Mouse (Mus musculus): ENCODE results near the gene Nr2f2. TPM values are rescaled to one million over a fixed set of nuclear protein-coding genes. Genes with fewer than 3 reads are reported as not detected.

Gene Nr2f2
- polyA plus RNA-seq, 1 experiment, result 54.4 TPM

DNA sequence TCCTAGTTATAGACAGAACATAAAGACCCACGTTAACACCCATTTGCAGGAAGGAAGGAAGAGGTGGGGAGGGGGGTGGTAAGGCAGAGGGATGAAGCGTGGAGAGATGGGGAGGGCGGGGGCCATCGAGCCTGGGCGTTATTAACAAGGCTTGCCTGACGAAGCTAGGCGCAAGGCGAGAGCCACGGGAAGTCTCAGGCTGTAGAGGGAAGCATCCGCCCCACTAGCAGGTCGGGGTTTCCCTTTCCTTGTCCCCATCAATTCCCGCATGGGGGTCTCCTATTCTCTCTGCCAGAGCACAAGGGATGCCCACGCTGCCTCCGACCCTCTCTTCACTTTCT, 18.9 kb downstream of the Nr2f2 start:
- Histone ChIP-seq H3K4me1 (ENCODE audit: control insufficient read depth, insufficient read depth, low read length) (peaks cover 7% of the 10 kb centered on the region), H3K27ac (ENCODE audit: insufficient read depth, low read length) (no peak overlapping the region), H3K4me3 (ENCODE audit: insufficient read depth, low read length) (no peak overlapping the region)

DNA sequence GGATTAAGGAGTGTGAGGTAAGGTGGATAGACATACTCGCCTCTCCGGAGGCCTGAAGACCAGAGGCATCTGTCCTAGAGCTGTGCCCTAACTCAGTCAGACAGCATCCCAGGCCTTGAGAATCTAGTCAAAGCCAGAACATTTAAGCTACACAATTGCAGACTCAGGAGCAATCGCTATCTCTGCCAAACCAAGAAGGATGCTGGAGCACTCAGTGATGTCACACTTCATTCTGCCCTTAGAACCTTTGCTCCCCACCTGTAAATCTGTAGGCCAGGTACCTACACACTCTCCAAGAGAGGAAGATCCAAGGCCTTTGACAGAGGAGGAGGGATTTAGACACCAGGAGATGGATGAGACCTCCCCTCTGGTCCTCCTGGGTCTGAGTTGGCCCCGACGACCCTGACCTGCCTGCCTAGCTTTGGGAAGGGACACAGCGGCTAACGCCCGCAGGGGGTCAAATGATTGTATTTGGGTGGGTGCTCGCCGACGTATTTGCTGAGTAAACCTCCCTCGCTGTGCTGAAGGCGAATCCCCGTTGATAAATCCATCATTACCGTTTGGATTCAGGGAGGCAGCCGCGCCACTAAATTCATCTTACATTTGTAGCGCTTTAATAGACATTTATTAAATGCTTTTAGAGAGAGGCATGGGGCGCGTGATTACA, 19.5 kb downstream of the Nr2f2 start:
- peaks cover 7% of the 10 kb centered on the region for H3K4me1 ChIP-seq (ENCODE audit: control insufficient read depth, insufficient read depth, low read length)
- H3K27ac ChIP-seq (ENCODE audit: insufficient read depth, low read length), result no peak overlapping the region
- no peak for TF ChIP-seq POLR2A (IDR thresholded peaks at IDR 0.05; ENCODE audit: low read depth, low read length)
- no peak for TF ChIP-seq CTCF (IDR thresholded peaks at IDR 0.05; ENCODE audit: borderline replicate concordance, insufficient read depth, low read length)
- no peak overlapping the region for H3K4me3 ChIP-seq (ENCODE audit: insufficient read depth, low read length)

More for the DNA sequence above, 18.9 kb downstream of the Nr2f2 start:
- no peak for TF ChIP-seq POLR2A (IDR thresholded peaks at IDR 0.05; ENCODE audit: low read depth, low read length)
- TF ChIP-seq CTCF (IDR thresholded peaks at IDR 0.05; ENCODE audit: borderline replicate concordance, insufficient read depth, low read length), result no peak

DNA sequence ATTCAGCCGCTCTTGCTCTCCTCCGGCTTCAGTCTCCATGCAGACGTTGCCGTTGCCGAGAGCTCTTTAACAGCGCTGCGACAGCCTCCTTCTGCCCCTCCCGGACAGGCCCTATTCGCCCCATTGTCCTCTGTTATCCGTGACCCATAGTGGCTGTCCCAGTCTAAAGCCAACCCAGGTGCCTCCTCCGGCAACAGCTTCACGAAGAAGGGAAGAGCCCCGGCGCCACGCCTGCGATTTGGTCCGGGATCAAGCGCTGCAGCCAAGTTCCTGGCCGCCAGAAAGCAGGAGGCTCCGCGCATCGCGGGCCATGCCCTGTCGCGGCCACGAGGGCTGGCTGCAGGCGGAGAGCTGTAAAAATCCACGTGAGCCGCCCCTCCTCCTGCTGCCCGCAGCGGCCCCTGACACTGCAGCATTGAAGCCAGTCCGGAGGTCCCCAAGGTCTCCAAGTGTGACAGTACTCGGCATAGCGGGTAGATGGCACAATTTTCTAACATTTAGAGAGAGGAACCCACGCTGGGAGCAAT, 20.5 kb downstream of the Nr2f2 start:
- Histone ChIP-seq H3K4me3 (ENCODE audit: insufficient read depth, low read length) (peak overlapping the region; percentile 12; the same call in 1 of the 2 replicates), H3K4me1 (ENCODE audit: control insufficient read depth, insufficient read depth, low read length) (peaks cover 7% of the 10 kb centered on the region), H3K27ac (ENCODE audit: insufficient read depth, low read length) (peak overlapping the region; percentile 6; the same call in 1 of the 2 replicates)
- no peak for TF ChIP-seq CTCF (IDR thresholded peaks at IDR 0.05; ENCODE audit: borderline replicate concordance, insufficient read depth, low read length)
- no peak for TF ChIP-seq POLR2A (IDR thresholded peaks at IDR 0.05; ENCODE audit: low read depth, low read length)

DNA sequence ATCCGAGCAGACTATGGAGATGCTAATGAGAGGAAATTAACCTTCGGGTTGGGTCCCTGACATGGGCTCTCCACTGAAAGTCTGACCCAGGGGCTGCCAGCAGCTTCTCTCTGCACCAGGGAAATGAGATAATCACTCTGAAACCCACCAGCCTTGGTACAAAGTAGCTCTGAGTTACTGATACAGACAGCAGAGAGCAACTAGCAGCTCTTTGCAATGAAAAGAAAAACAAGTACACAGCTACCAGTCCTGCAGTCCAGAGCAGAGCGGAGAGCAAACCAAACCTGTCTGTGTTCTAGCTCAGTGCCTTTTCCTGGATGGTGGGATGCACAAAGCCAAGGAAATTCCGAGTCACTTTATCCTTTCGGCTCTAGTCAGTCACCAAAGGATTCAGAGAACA, 23.1 kb downstream of the Nr2f2 start:
- TF ChIP-seq CTCF (IDR thresholded peaks at IDR 0.05; ENCODE audit: borderline replicate concordance, insufficient read depth, low read length), result no peak
- TF ChIP-seq POLR2A (IDR thresholded peaks at IDR 0.05; ENCODE audit: low read depth, low read length), result no peak
- H3K4me1 ChIP-seq (ENCODE audit: control insufficient read depth, insufficient read depth, low read length), result peaks cover 7% of the 10 kb centered on the region
- H3K4me3 ChIP-seq (ENCODE audit: insufficient read depth, low read length), result no peak overlapping the region
- H3K27ac ChIP-seq (ENCODE audit: insufficient read depth, low read length), result no peak overlapping the region

DNA sequence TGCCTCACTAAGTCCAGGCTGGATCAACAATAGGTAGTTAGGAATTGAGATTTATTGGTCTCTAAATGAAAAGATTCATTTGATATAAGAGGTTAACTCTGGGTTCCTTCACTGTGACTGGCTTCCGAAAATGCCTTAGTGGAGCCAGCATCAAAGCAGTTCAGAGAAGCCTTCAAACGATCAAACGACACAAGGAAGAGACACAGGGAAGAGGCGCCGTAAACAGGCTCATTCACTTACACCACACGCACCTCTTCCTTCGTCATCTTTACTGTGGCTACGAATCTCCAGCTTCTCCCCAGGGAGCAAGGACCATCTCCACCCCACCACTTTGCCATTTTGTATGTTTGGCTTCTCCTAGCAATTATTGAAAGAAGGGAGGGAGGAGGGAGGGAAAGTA, 23.8 kb downstream of the Nr2f2 start:
- peaks cover 7% of the 10 kb centered on the region for H3K4me1 ChIP-seq (ENCODE audit: control insufficient read depth, insufficient read depth, low read length)

DNA sequence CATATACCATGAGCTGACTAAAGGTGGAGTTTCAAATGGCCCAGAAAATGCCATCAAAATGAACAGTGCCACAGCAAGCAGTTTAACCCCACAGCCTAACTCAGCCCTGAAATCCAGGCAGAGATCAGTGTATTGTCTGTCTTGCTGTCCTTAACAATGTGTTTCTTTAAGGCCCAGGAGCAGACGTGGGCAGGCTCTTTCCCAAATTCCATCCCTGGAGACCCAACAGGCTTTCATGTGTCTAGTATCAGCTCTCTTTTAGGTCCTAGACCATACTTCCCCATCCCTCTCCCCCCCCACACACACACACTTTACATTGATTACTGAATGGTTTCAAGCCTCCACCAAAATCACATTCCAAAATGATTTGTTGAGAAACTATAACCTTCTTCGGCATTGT, 24.5 kb downstream of the Nr2f2 start:
- no peak overlapping the region for H3K27ac ChIP-seq (ENCODE audit: insufficient read depth, low read length)
- TF ChIP-seq CTCF (IDR thresholded peaks at IDR 0.05; ENCODE audit: borderline replicate concordance, insufficient read depth, low read length) (no peak), POLR2A (IDR thresholded peaks at IDR 0.05; ENCODE audit: low read depth, low read length) (no peak)
- H3K4me1 ChIP-seq (ENCODE audit: control insufficient read depth, insufficient read depth, low read length), result peaks cover 7% of the 10 kb centered on the region
- H3K4me3 ChIP-seq (ENCODE audit: insufficient read depth, low read length), result no peak overlapping the region

More for the DNA sequence above, 23.8 kb downstream of the Nr2f2 start:
- Histone ChIP-seq H3K4me3 (ENCODE audit: insufficient read depth, low read length) (no peak overlapping the region), H3K27ac (ENCODE audit: insufficient read depth, low read length) (no peak overlapping the region)
- TF ChIP-seq POLR2A (IDR thresholded peaks at IDR 0.05; ENCODE audit: low read depth, low read length) (no peak), CTCF (IDR thresholded peaks at IDR 0.05; ENCODE audit: borderline replicate concordance, insufficient read depth, low read length) (no peak)

DNA sequence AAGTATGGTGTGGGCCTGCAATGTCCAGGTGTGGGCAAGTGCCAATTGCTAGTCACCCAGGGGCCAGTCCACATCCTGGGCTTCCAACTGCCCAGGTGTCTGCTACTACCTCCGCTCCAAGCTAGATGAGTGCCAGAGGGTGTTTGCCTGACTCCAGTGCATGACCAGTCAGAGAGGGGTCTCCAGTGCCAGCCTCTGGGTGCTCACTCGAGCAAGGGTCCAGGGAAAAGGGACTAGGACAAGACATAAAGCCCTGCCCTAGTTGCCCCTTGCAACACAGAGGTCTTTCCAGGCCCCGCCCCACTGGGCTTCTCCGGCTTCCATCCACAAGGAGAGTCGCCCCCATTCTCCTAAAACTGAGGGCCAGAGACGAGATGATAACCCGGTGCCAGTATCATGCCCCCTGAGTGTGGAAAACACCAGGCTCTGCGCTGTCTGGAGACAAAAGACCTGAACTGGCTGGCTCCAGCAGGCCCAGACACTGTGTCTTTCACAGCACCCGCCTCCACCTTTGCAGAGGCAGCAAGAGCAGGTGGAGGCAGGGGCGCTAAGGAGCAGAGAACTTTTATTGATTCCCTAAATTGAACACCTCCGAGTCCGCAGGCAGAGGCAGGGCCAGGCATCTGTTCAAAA, 26.4 kb downstream of the Nr2f2 start:
- Histone ChIP-seq H3K4me3 (ENCODE audit: insufficient read depth, low read length) (no peak overlapping the region), H3K27ac (ENCODE audit: insufficient read depth, low read length) (no peak overlapping the region)
- TF ChIP-seq CTCF (IDR thresholded peaks at IDR 0.05; ENCODE audit: borderline replicate concordance, insufficient read depth, low read length), result no peak
- no peak for TF ChIP-seq POLR2A (IDR thresholded peaks at IDR 0.05; ENCODE audit: low read depth, low read length)

DNA sequence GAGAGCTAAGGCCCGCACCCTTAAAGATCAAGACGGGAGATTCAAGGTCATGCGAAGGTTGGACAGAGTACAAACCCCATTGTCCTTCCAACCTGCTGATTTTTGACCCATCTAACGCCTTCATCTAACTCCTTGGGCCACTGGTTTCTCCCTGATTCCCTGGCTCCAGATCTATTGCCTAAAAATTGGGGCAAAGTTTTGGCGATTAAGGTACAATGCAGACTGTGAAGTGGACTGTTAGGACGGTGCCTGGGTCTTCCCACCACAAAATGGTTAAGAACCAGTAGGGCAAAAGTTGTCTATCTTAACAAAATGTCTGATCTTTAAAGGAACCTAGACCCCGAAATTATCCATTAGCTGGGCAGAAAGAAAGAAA, 28.3 kb downstream of the Nr2f2 start:
- Histone ChIP-seq H3K4me1 (ENCODE audit: control insufficient read depth, insufficient read depth, low read length) (no peaks in the 10 kb centered on the region), H3K4me3 (ENCODE audit: insufficient read depth, low read length) (no peak overlapping the region), H3K27ac (ENCODE audit: insufficient read depth, low read length) (no peak overlapping the region)
- TF ChIP-seq POLR2A (IDR thresholded peaks at IDR 0.05; ENCODE audit: low read depth, low read length) (no peak), CTCF (IDR thresholded peaks at IDR 0.05; ENCODE audit: borderline replicate concordance, insufficient read depth, low read length) (no peak)

More for the DNA sequence above, 26.4 kb downstream of the Nr2f2 start:
- H3K4me1 ChIP-seq (ENCODE audit: control insufficient read depth, insufficient read depth, low read length), result no peaks in the 10 kb centered on the region

DNA sequence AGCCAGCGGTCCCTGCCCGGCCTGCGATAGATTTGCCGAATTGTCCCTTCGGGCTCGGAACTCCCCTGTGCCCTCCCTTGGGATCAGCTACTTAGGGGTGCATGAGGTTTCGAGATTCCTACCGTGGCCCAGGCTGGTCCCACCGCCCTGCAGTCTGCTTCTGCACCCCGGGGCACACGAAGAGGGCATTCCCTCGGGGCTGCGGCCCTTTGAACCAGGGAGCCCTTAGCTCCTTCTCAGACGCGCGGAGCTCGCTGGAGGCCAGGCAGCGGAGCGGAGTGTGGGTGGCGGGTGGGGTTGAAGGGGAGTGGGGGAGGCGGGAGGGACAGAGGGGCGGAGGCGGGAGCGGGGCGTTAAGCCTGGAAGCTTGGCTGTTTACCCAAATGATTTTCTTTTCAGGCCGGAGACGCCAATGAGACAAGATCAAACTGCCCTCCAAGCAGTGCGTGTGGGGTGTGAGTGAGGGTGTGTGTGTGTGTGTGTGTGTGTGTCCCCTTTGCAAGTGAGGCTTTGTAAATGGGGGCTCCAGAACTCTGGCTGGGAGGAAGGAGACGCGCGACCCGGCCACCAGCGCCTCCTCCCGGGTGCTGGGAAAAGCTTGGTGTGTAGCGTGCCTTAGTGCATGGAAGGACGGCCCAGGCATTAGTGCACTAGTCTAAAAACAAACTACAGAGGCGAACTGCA, 28.8 kb downstream of the Nr2f2 start:
- H3K4me3 ChIP-seq (ENCODE audit: insufficient read depth, low read length), result no peak overlapping the region
- H3K4me1 ChIP-seq (ENCODE audit: control insufficient read depth, insufficient read depth, low read length), result no peaks in the 10 kb centered on the region
- TF ChIP-seq POLR2A (IDR thresholded peaks at IDR 0.05; ENCODE audit: low read depth, low read length) (no peak), CTCF (IDR thresholded peaks at IDR 0.05; ENCODE audit: borderline replicate concordance, insufficient read depth, low read length) (no peak)
- H3K27ac ChIP-seq (ENCODE audit: insufficient read depth, low read length), result no peak overlapping the region

Data from embryonic fibroblast, embryonic 13.5 days (primary cell).